Mouse (Mus musculus) adrenal gland, postnatal 14 days (tissue): ENCODE measurements around the gene Rxfp4. TPM values are rescaled to one million over a fixed set of nuclear protein-coding genes. Genes with fewer than 3 reads are reported as not detected.

Source experiments
- DNase-seq: peaks from one replicate; pipeline ENCODE4 v3.0.0; 2021; ENCODE audit warnings: mixed read lengths
- long read RNA-seq, 2 experiments: library from polyadenylated mRNA; stranded (forward); transcript quantifications; one replicate each; pipeline ENCODE4 v2.0.0; 2021
- total RNA-seq: library from RNA; stranded (reverse); gene quantifications from 2 replicates; pipeline ENCODE4 v1.2.3, GENCODE M21; 2021

Gene Rxfp4
- total RNA-seq: not detected in 2 replicates
- long read RNA-seq, experiment 1: 0 reads
- long read RNA-seq, experiment 2: 0 reads

DNA sequence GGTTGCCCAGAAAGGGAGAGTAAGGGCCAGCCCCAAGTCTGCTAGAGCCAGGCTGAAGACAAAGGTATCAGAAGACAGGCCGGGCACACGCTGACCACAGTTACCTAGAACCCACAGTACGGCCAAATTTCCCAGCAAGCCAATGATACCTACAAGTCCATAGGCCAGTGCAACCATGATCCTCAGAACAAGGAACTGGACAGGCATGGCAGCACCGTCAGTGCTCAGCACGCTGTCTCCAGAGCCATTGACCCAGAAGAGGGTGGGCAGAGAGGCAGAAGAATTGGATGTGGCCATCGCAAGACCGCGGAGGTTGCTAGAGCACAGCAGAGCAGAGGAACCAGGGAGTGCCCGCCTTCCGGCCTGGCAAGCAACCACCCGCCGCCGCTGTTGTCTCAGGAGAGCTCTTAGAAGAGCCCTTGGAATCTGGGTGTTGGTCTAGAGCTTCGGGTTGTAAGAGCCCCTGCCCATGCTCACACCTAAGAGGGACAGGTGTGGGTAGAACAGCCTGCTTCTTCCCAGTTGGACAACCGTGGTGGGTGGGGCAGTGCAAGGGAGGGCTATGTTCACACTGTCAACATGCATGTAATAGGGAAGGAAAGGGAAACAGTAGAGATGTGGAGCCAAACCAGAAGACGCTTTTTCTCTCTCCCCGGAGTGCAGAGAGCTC lies at the start of gene Rxfp4:
Gene Rxfp4 (minus strand): TSS at position 297 of the 670 bp plus-strand sequence.
- no peak for DNase-seq

DNA sequence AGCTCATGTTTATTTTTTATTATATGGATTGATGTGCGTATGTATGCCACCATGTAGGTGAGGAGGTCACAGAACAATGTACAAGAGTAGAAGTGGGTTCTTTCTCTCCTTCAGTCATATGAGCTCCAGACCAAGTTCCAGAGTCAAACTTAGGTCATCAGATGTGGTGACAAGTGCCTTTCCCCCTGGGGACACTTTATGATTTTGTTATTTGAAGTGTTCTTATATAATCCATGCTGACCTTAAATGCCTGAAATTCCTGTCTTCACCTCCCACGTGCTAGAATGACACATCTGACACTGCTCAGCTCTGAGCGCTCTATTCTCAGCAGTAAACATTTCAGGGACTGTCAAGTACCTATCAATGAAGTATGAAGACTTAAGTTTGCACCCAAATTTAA lies 48.3 kb upstream of the Rxfp4 start:
- DNase-seq: no peak

DNA sequence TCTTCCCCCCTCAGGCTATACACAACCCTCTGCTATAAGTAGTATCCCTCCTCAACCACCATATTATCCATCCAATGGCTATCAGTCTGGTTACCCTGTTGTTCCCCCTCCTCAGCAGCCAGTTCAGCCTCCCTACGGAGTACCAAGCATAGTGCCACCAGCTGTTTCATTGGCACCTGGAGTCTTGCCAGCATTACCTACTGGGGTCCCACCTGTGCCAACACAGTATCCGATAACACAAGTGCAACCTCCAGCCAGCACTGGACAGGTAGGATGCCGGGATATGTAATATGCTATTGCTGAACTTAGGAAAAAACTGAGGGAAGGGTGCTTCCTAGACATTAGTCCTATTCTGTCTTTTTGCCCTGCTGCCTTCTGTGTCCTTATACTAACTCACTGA lies 47.3 kb upstream of the Rxfp4 start:
- DNase-seq: no peak

DNA sequence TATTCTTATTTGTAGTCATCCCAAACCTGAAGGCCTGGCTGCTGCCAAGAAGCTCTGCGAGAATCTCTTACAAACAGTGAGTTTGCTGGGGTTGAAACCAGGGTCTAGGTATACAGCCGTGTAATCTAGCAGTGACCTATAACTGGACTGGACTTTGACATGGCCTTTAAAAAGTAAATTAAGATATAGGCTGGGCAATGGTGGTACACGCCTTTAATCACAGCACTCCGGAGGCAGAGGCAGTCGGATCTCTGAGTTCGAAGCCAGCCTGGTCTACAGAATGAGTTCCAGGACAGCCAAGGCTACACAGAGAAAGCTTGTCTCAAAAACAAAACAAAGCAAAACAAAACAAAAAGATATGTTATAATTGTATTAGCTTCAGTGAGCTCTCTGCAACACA lies 45.9 kb upstream of the Rxfp4 start:
- DNase-seq: no peak

DNA sequence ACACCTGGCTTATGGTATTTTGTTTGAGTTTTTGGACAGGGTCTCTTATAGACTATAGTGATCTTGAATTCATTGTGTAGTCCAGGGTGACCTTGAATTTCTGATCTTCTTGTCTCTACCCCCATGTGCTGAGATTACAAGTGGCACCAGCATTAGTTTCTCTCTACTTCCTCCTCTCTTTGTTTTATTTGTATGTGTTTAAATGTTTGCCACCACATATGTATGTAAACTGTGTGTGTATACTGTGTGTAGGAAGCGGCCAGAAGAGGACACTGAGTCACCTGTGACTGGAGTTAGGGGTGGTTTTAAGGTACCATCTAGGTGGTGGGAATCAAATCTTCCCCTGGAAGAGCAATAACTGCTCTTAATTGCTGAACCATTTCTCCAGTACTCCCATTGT lies 45.1 kb upstream of the Rxfp4 start:
- DNase-seq: no peak

DNA sequence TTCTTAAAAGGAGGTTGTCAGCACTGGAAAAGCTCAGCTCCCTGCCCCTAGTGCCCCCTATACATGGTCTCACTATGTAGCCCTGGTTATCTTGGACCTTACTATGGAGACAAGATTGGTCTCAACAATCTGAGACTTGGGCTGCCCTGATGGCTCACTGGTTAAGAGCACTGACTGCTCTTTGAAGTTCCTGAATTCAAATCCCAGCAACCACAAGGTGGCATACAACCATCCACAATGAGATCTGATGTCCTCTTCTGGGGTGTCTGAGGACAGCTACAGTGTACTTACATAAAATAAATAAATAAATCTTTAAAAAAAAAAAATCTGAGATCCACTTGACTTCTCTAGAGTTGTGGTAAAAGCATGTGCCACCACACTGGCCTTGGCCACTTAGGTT lies 42.6 kb upstream of the Rxfp4 start:
- no peak for DNase-seq

DNA sequence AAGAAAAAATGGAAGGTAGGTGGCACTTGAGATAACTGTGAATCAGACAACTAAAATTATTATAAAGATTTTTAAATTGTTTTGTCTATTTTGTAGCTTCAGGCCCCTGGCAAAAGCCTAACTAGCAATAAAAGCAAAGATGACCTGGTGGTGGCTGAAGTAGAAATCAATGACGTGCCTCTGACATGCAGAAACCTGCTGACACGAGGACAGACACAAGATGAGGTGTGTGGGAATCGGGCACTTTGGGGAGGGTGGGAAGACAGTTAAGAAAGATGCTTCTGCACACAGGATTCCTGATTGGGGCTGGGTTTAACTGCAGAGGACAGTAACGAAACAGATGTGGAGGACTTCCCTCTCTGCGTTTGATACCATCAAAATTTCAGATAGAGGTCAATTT lies 36.1 kb upstream of the Rxfp4 start:
- no peak for DNase-seq

DNA sequence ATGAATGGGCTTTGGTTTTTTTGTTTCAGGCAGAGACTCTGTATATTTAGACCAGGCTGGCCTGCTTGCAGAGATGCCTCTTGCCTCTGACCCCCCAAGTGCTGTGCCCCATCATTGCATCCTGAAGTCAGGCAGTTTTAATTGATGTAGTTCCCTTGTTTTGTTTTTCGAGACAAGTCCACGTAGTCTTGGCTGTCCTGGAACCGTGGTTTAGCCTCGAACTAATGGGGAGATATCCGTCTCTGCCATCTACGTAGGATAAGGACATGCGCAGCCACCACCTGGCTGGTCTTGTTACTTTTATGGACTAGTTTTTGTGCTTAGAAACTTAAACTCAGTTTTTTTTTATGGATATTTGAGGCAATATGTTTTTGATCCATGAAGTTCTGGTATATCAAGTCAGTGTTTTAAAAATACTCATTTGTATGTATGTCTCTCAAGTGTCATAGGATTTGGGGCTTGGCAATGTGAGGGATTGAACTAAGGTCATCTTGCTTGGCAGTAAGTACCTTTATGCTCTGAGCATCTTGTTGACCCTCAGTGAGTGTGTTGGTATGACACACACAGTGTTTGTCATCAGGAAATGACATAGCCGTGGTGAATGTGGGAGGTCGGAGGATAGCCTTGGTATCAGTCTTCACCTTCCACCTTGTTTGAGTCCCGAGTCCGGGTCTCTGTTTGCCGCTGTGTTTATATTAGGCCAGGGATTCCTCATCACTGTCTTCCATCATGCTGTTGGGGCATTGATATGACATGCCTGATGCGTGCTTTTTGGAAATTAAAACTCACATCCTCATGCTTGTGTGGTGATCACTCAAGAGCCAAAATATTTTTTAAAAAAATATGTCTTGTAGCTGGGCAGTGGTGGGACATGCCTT lies 34.0 kb upstream of the Rxfp4 start:
- DNase-seq: peak; percentile 18

DNA sequence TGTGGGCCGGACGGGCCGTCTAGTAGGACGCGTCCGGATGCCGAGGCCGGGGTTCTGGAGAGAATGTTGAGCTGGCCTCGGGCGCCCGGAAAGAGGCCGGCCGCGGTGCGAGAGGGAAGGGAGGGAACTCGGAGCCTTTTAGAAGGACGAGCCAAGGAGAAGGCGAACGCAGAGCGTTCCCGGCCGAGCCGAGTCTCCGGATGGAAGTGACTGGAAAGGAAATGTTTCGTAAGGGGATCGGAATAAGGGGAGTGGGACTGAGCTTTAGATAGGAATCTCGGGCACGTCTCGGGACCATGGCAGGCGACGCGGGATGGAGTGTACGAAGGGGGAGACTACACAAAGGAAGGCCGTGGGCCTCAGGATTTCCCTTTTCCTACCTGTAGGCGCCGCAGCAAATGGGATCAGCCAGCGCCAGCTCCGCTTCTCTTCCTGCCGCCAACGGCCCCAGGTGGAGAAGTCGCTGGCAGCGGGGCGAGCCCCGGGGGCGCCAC lies 33.1 kb upstream of the Rxfp4 start:
- peak; percentile 71 for DNase-seq

DNA sequence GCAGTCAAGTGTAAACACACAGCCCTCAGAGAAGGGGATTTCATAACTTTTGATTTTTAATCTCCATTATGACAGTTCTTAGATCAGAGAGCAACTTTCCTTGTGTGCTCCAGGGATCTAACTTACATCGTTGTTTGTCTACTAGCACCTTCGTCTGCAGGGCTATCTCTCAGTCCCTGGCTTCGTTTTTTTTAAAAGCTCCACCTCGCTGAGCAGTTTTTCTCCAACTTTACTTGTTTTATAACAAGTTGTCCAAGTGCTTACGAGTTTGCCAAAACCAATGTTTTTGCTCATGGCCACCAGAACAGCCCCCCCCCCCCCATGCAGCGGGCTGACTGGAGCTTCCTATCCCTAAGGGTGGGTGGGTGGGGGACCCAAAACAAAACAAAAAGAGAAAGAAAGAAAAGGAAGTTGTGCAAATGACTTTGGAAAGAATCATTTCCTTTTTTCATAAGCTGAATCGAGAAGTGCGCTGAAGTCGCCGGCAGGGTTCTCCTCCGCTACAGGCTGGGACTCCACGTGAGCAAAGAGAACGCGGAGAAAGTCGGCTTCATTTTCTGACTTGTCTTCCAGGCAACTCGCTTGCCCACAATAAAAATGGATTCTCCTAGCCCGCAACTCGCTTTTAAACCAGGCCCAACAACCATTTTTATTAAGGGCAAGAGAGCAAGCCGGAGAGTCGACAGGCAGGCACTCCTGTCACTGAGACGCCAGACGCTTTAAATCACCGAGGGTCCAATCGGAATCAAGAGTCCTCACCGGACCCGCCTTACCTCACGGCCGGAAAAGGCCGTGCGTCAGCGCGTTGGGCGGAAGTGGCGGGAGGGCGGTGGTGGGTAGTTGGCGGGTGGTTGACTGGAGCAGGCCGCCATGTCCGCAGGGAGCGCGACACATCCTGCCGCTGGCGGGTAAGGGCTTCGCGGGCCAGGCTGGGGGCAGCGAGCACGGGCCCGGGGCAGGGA lies 32.3 kb upstream of the Rxfp4 start, which contains the start of gene Khdc4:
Gene Khdc4 (plus strand): TSS at position 824 of the 962 bp plus-strand sequence.
- peak; percentile 98 for DNase-seq

DNA sequence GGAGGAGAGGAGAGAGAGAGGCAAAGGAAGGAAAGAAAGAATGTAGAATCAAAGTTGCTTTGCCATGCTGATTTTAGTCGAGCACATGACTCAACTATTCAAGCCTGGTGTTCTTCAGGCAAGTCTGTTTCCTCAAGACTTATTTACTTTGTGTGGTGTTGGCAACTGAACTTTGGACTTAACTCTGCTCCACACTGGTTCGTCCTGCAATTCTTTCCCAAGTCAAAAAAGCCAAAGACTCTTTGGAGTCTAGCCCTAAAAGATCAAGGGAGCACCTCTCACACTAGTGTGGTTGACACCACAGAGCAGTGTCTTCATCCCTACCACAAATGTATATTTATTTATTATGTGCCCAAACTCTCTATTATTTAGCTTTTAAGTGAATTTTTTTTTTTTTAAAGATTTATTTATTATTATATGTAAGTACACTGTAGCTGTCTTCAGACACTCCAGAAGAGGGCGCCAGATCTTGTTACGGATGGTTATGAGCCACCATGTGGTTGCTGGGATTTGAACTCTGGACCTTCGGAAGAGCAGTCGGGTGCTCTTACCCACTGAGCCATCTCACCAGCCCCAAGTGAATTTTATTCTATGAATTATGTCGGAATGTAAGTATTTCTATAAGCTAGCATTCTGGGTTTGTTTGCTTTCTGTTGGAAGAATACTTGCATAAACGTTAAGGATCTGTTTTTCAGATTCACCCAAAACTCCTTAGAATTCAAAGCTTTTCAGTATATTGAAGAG lies 31.5 kb upstream of the Rxfp4 start:
- DNase-seq: no peak

DNA sequence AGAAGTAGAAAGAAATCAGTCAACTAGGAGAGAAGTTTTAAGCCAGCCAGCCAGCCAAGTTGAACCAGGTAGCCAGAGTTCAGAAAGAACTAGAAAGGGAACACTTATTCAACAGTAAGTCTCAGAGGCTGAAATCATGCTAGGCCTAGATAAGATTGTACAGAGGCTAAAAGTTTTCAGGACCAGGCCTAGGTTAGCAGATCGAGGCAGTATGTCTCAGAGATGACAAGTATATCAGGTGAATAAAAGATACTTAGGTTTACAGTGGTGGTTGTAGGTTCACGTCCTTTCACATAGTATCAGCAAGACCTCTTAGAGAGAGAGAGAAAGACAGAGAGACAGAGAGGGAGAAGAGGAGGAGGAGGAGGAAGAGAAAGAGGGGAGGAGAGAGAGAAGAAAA lies 30.9 kb upstream of the Rxfp4 start:
- no peak for DNase-seq

DNA sequence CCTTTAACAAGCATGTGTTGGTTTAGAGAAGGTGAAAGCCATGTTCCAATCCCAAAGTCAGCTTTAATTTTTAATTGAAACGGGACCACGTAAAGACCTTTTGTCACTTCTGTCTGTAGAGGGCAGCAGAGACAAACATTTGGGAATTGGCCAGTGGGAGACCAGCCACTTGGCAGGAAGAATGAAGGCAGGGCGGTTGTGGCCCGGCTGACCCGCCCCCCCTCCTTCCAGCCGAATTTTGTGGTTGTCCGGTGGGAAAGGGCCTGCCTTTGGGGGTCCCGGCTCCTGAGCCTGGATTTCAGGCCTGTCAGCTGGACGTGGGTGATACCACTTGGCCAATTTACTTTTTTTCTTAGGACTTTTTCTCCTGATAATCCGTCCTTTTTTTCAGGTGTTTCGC lies 24.5 kb upstream of the Rxfp4 start:
- peak; percentile 86 for DNase-seq

DNA sequence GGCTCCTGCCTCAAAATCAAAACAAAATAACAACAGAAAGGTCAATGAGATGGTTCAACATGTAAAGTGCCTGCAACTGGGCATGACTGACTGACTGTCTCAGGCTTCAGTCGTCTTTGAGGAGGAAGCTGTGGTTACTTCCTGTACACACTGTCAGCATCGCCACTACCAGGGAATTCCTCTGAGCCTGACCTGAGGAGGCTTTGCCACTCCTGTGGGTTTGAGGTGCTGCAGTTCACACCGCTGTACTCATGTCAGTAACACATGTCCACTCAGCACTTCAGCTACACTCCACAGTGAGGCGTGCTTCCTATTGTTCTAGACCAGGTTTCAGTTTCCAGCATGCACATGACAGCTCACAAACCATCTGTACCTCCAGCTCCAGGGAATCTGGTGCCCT lies 11.2 kb upstream of the Rxfp4 start:
- DNase-seq: no peak

DNA sequence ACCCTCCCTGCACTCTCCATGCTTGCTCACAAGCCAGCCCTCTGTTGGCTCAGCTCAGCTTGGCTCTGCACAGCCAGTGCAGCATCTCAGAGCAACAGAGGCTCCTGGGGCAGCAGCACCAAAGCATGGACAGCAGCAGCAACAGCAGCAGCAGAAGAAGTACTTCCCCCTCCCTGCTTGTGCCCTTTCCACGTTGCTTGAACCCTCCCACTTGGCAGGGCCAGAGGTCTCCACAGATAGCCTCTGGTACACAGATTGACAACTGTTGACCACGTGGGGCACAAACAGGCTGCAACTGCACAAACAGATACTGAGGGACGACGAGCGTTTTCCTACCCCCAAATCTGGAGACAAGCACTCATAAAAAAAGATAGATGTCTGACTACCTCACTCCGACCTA lies 6.9 kb upstream of the Rxfp4 start:
- no peak for DNase-seq

DNA sequence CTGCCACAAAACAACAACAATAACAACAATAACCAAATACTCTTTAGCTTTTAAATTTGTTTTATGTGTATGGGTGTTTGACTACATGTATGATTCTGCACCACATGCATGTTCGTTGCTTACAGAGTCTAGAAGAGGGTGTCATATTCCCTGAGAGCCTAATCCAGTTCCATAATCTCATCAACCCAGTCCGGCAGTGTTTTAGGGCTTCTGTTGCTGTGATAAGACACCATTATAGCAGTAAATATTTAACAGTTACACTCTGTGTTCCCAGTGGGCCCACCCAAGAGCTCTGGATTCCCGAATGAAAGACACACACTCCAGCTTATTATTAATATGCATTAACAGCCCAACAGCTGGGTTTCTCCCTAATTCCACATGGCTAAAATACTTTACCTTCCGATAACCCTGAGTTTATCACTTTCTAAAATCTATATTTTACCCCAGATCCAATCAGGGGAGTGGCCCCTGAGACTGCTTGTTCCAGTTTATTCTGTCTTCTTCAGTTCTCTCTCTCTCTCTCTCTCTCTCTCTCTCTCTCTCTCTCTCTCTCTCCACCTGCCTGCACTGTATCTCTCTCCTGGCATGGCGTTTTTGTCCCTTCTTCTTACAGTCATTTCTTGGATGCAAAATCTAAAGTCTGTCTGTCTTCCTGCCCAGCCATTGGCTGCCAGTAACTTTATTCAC lies 5.6 kb upstream of the Rxfp4 start:
- DNase-seq: no peak

DNA sequence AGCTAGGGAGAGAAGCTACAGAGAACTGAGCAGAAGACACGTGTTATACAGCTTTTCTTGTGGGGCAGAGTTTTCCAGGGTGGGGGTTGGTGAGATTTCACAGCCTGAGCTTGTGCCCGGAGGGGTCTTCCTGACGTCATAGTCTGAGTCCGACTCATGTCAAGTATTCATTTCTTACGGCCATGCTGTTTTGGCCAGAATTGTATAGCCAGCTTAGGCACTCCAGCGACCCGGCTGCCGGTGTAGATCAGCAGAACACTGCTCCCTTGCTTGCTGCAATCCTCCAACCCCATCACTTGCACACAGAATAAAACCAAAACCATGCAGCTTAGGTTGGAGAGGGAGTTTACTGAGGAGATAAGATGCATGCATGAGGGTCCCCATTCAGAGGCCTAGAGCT lies 2.7 kb upstream of the Rxfp4 start:
- no peak for DNase-seq

DNA sequence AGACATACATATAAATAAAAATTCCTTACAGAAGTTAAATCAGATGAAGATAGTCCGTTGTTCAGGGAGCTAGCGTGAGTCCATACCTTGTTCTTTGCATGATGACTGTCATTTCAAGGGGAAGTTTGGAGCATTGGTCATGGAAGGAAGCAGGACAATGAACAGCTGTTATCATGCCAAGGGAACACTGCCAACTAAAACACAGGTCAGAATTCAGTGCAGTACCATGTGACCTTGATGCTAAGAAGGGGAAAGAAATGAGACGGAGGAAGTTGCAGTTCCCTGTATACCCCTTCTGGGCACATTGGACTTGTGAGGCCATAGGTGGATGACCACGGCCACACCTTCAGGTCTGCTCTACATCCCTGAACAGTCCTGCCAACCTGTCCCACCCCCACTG lies 1.7 kb upstream of the Rxfp4 start:
- peak; percentile 39 for DNase-seq

DNA sequence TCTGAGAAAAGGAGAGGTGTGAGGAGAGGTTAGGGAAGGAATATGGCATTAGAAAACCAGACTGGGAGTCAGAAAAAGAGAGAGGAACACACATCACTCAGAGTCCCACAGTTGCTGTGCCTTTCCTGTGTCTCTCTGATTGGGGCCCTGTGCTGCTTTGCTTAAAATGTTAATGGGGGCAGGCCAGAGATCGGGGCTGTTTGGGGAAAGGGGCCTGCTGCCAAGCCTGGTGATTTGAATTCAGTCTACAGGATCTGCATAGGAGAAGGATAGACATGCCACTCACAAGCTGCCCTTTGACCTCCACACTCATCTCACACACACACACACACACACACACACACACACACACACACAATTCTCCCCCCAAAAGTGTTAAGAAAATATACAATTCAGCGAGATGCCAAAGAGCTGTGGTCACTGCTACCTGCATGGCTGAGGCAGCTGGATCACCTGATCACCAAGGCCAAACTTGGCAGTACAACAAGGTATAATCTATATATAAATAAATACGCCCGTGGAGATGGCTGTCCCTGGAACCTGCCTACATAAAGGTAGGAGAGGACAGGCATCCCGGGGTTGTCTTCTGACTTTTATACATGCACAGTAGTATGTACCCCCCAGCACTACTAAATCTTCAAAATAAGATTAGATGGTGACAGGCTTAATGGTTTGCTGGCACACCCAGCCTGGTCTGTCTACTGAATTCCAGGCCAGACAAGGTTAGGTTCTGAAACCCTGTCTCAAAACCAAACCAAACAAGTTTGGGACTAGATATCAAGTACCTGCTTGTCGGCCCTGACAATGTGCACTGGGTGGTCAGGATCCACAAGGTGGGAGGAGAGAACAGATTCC lies 801 bp upstream of the Rxfp4 start:
- DNase-seq: no peak
